ENCODE assay signal across 8 mouse cellular contexts in the genomic region with DNA sequence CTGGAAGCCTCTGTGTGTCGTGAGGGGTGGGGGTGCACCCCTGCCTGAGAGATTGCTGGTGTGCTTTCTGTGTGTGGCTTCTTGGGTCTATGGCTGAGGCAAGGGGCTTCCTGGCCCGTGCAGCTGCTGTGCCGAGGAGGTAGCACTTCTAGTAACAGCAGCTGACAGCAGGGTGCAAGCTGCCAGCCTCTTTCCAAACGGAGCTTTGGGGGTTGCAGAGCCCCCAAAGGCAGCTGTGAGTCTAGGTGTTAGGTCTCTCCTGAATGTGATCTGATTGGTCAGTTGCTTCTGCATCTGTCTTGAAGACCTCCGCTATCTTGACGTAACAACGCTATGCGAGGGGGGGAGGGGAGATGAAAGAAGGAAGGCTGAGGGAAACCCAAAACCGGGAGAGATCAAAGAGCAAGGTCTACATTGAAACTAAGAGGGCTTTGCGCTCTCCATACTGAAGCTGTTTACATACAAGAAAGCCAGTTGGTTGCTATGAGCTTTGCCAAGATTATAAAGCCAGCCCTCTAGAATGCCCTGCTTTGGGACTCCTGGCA. TPM values are rescaled to one million over a fixed set of nuclear protein-coding genes. Genes with fewer than 3 reads are reported as not detected.
DNase-seq lines count a peak whose midpoint lies in the region; ATAC-seq and TF ChIP-seq lines count a peak whose summit lies in the region.

No protein-coding gene starts in this region.

- no peak for TF ChIP-seq CTCF in bone marrow macrophage, adult 2 months (IDR thresholded peaks at IDR 0.05; ENCODE audit: low read depth, low read length)

- H3K36me3 ChIP-seq in heart, embryonic 14.5 days (ENCODE audit: control insufficient read depth, insufficient read depth, low read length): peaks cover 37% of the 10 kb centered on the region
- peaks cover 5% of the 10 kb centered on the region for H3K36me3 ChIP-seq in myocyte (ENCODE audit: control insufficient read depth, insufficient read depth)

- no peak overlapping the region for H3K9ac ChIP-seq in heart, embryonic 14.5 days (ENCODE audit: low read length)

- H3K4me2 ChIP-seq in heart, embryonic 14.5 days (ENCODE audit: low read length): peak overlapping the region; percentile 55
- H3K4me2 ChIP-seq in myocyte (ENCODE audit: low read depth): peak overlapping the region; percentile 77

- no peak overlapping the region for H3ac ChIP-seq in myocyte (ENCODE audit: control insufficient read depth, insufficient read length)

- peak overlapping the region in 1 of 2 experiments; percentile 9; a peak in 1 of 4 replicates for H3K4me3 ChIP-seq in heart, embryonic 14.5 days (ENCODE audit: control insufficient read depth in 1 of 2, insufficient read depth in 1 of 2, low read depth in 1 of 2, low read length in 2 of 2)
- no peak overlapping the region for H3K4me3 ChIP-seq in bone marrow macrophage, adult 2 months (ENCODE audit: insufficient read depth, low read length)
- H3K4me3 ChIP-seq in myocyte: peak overlapping the region; percentile 1

- no peak for ATAC-seq in heart, embryonic 14.5 days (ENCODE audit: insufficient number of reproducible peaks, insufficient read depth, low FRiP score, low read depth)
- ATAC-seq in inflammation-experienced regulatory T-cells, adult 6 months: peak; percentile 27
- ATAC-seq in erythroblast, adult 5-6 weeks (replicated peaks; ENCODE audit: low FRiP score, poor library complexity, severe bottlenecking): no peak

- TF ChIP-seq POLR2A in bone marrow macrophage, adult 2 months (IDR thresholded peaks at IDR 0.05; ENCODE audit: borderline replicate concordance, low read depth, low read length): no peak
- no peak for TF ChIP-seq POLR2A in myocyte (IDR thresholded peaks at IDR 0.05; ENCODE audit: insufficient read length, low read depth)

- H3K27me3 ChIP-seq in heart, embryonic 14.5 days (ENCODE audit: control insufficient read depth, insufficient read depth, low read length): 0 out of 2 replicates have a peak, but pooled peaks cover under 1% of the 10 kb centered on the region
- H3K27me3 ChIP-seq in myocyte (ENCODE audit: control insufficient read depth, insufficient read depth, insufficient read length): no peaks in the 10 kb centered on the region

- WGBS in heart, embryonic 14.5 days: 12% methylated on average over 10 of the region's 10 CpGs

- peak overlapping the region; percentile 5 to 70; a peak in 2 of 4 replicates for H3K27ac ChIP-seq in heart, embryonic 14.5 days (replicated peaks in 1 of 2; ENCODE audit: control insufficient read depth in 1 of 2, insufficient read depth in 1 of 2, low read depth in 2 of 2, low read length in 2 of 2)
- peak overlapping the region; percentile 3; the same call in 1 of the 2 replicates for H3K27ac ChIP-seq in bone marrow macrophage, adult 2 months (ENCODE audit: insufficient read depth, low read depth, low read length)

- no peaks in the 10 kb centered on the region for H3K9me3 ChIP-seq in heart, embryonic 14.5 days (ENCODE audit: control insufficient read depth, low read length)

- no peak for DNase-seq in heart, postnatal 25 days (ENCODE audit: low spot score)
- DNase-seq in spleen, postnatal 4 days (ENCODE audit: low spot score in 2 of 2): no peak
- DNase-seq in cerebellum, adult 11-12 months: no peak

- H3K4me1 ChIP-seq in heart, embryonic 14.5 days (ENCODE audit: control insufficient read depth in 2 of 2, insufficient read depth in 2 of 2, low read length in 2 of 2): peaks cover 35 to 63% of the 10 kb centered on the region in 2 experiments
- peaks cover 70% of the 10 kb centered on the region for H3K4me1 ChIP-seq in bone marrow macrophage, adult 2 months (ENCODE audit: control insufficient read depth, insufficient read depth, low read length)

- peaks cover 61% of the 10 kb centered on the region for H3K79me2 ChIP-seq in myocyte (ENCODE audit: control insufficient read depth, insufficient read depth)

- intact Hi-C loops in heart, postnatal 25 days (cut with DNase I): no loop called here

TF ChIP-seq in myocyte, 11 proteins besides CTCF, POLR2A, EP300 and RAD21:
- no peak for TF ChIP-seq TCF12 (IDR thresholded peaks at IDR 0.05; ENCODE audit: insufficient read depth, poor library complexity, severe bottlenecking)
- peak in 2 of 3 experiments; percentile 41 to 87 for TF ChIP-seq MYOG (IDR thresholded peaks at IDR 0.05; ENCODE audit: control insufficient read depth in 1 of 3, insufficient read depth in 1 of 3, insufficient read length in 2 of 3, low read depth in 2 of 3)
- no peak for TF ChIP-seq SRF (IDR thresholded peaks at IDR 0.05; ENCODE audit: control insufficient read depth, insufficient read length, low read depth)
- peak in 2 of 3 experiments; percentile 60 to 69 for TF ChIP-seq MYOD1 (IDR thresholded peaks at IDR 0.05; ENCODE audit: control insufficient read depth in 1 of 3, insufficient read length in 2 of 3, low read depth in 2 of 3)

RNA-seq across cellular contexts. Expression of gene Tnfrsf1a, which starts 6.1 kb away (rescaled TPM):
- 41.4 and 43.5 TPM in 2 replicates for polyA plus RNA-seq in heart, embryonic 14.5 days (2014; fragmentation: Nextera tagmentation; extraction: Ambion mirVana)
- 10 to 100 TPM; 53.2 to 60.8 TPM for total RNA-seq in heart, postnatal 25 days (2021)
- 145 and 152 TPM in 2 replicates for polyA plus RNA-seq in bone marrow macrophage, adult 2 months (2012; ENCODE audit: insufficient read depth, insufficient read length, missing spikeins)
- 10 to 100 TPM; 23.3 to 28.5 (median 24.7) TPM for polyA plus RNA-seq in inflammation-experienced regulatory T-cells, adult 6 months (2017; shearing (Covaris generic))
- polyA plus RNA-seq in myocyte (2012; fragmentation: generic; extraction: Trizol): 84.5 TPM
- 18.8 and 24.8 TPM in 2 replicates for total RNA-seq in erythroblast, adult 5-6 weeks (2015; ENCODE audit: low replicate concordance)
- 7.2 and 13.8 TPM in 2 replicates for total RNA-seq in erythroblast, adult 5-6 weeks (2017; ENCODE audit: low replicate concordance)

RNA-seq across cellular contexts. Expression of gene Plekhg6, which starts 25.3 kb away (rescaled TPM):
- 0.05 TPM in 1 of 2 replicates, not detected in the other for polyA plus RNA-seq in heart, embryonic 14.5 days (2014; fragmentation: Nextera tagmentation; extraction: Ambion mirVana)
- not detected for total RNA-seq in heart, postnatal 25 days (2021)
- polyA plus RNA-seq in bone marrow macrophage, adult 2 months (2012; ENCODE audit: insufficient read depth, insufficient read length, missing spikeins): not detected in 2 replicates
- polyA plus RNA-seq in inflammation-experienced regulatory T-cells, adult 6 months (2017; shearing (Covaris generic)): not detected
- polyA plus RNA-seq in myocyte (2012; fragmentation: generic; extraction: Trizol): 0.14 TPM
- total RNA-seq in erythroblast, adult 5-6 weeks (2015; ENCODE audit: low replicate concordance): not detected in 2 replicates
- total RNA-seq in erythroblast, adult 5-6 weeks (2017; ENCODE audit: low replicate concordance): not detected in 2 replicates

RNA-seq across cellular contexts. Expression of gene Scnn1a, which starts 34.8 kb away (rescaled TPM):
- polyA plus RNA-seq in heart, embryonic 14.5 days (2014; fragmentation: Nextera tagmentation; extraction: Ambion mirVana): 0.65 and 1.00 TPM in 2 replicates
- under 1 TPM; 0.70 TPM for total RNA-seq in heart, postnatal 25 days (2021)
- 0.88 and 1.1 TPM in 2 replicates for polyA plus RNA-seq in bone marrow macrophage, adult 2 months (2012; ENCODE audit: insufficient read depth, insufficient read length, missing spikeins)
- not detected for polyA plus RNA-seq in inflammation-experienced regulatory T-cells, adult 6 months (2017; shearing (Covaris generic))
- 0.20 TPM for polyA plus RNA-seq in myocyte (2012; fragmentation: generic; extraction: Trizol)
- total RNA-seq in erythroblast, adult 5-6 weeks (2015; ENCODE audit: low replicate concordance): 4.6 and 7.9 TPM in 2 replicates
- total RNA-seq in erythroblast, adult 5-6 weeks (2017; ENCODE audit: low replicate concordance): not detected in 2 replicates

RNA-seq across cellular contexts. Expression of gene Ltbr, which starts 41.6 kb away (rescaled TPM):
- polyA plus RNA-seq in heart, embryonic 14.5 days (2014; fragmentation: Nextera tagmentation; extraction: Ambion mirVana): 38.5 and 41.5 TPM in 2 replicates
- total RNA-seq in heart, postnatal 25 days (2021): 10 to 100 TPM; 27.4 to 31.8 TPM
- polyA plus RNA-seq in bone marrow macrophage, adult 2 months (2012; ENCODE audit: insufficient read depth, insufficient read length, missing spikeins): 55.6 and 60.0 TPM in 2 replicates
- under 1 TPM in 2 of 3 experiments, not detected in 1; 0.21 to 0.23 TPM for polyA plus RNA-seq in inflammation-experienced regulatory T-cells, adult 6 months (2017; shearing (Covaris generic))
- 79.0 TPM for polyA plus RNA-seq in myocyte (2012; fragmentation: generic; extraction: Trizol)
- total RNA-seq in erythroblast, adult 5-6 weeks (2015; ENCODE audit: low replicate concordance): 7.1 and 10.9 TPM in 2 replicates
- total RNA-seq in erythroblast, adult 5-6 weeks (2017; ENCODE audit: low replicate concordance): 2.6 and 7.2 TPM in 2 replicates
